Mouse (Mus musculus): ENCODE data around the gene Sesn1. TPM values are rescaled to one million over a fixed set of nuclear protein-coding genes. Genes with fewer than 3 reads are reported as not detected.

Sesn1 gene
- 33.9 and 35.4 TPM in 2 replicates for polyA plus RNA-seq (2015; fragmentation: Nextera tagmentation; extraction: Ambion mirVana)

DNA sequence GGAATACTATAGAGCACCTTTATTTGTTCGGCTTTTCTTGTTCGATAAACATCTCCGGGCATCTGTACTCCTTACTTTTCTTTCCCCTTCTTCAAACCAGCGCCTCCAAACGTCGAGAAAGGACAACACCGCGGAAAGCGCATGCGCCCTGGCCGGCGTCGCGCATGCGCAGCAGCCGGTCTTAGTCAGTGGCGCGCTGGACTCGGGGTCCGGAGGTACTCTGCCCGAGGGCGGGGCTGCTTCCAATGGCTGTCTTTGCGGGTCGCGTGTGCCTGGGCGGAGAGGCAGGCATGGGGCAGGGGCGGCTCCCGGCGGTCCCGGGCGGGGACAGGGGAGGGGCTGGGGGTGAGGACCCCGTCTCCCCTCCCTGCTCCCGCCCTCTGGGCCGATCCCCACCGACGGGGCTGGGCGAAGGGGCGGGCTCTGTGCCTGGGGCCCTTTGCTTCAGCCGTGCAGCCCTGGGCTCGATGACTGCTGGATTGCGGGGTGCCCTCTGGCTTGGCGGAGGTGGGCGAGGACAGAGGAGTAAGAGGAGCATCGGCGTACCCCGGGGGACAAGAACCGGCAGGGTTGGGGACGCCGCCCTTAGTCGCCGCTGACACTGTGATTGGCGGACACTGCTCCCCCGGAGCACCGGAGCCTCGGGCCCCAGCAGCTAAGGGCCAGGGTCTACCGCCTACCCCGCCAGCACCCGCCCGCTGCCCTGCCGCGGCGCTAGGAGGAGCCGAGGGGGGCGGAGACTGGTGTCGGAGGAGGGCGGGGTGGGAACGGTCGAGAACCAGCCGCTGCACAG lies at the start of gene Sesn1, which contains the start of gene Cep57l1:
Sesn1 (plus strand) TSS at position 165 of the 793 bp plus-strand sequence.
Cep57l1 (minus strand) TSS at position 101 of the 793 bp plus-strand sequence.
- H3K27me3 ChIP-seq (replicated peaks): no peaks in the 10 kb centered on the region
- peak within 1 kb of the TSS; percentile 80 for H3K4me2 ChIP-seq
- no peaks in the 10 kb centered on the region for H3K36me3 ChIP-seq (replicated peaks)
- peaks cover 40% of the 10 kb centered on the region for H3K4me1 ChIP-seq
- WGBS: under 1% methylated on average over 68 of the region's 69 CpGs
- no peaks in the 10 kb centered on the region for H3K9me3 ChIP-seq
- H3K4me3 ChIP-seq: peak within 1 kb of the TSS; percentile 97
- H3K27ac ChIP-seq: peak within 1 kb of the TSS; percentile 97
- ATAC-seq (replicated peaks): peak; percentile 96
- peak within 1 kb of the TSS; percentile 92 for H3K9ac ChIP-seq

DNA sequence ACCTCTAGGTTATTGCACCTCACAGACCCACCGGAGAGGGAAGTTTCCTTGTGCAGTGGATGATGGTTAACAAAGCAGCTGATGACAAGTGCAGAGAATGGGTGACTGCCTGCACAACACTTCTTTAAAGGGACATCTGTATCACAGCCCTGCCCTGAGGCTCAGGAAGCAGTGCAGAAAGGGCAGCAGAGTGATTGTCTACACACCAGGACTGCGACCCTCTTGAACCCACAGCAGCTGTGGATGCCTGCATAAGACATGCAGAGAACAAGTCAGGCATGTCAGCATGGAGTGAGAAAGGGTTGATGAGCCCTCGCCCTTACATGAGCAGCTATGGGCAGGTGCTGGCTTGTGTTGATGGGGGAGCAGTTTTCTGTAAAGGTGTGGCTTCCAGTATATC lies 48.9 kb upstream of the Sesn1 start:
- WGBS: 81% methylated on average over 3 of the region's 3 CpGs
- no peak for ATAC-seq (replicated peaks)
- H3K27me3 ChIP-seq (replicated peaks): no peaks in the 10 kb centered on the region
- no peaks in the 10 kb centered on the region for H3K36me3 ChIP-seq (replicated peaks)
- no peak overlapping the region for H3K4me3 ChIP-seq
- no peak overlapping the region for H3K27ac ChIP-seq
- H3K9me3 ChIP-seq: no peaks in the 10 kb centered on the region
- H3K4me2 ChIP-seq: no peak overlapping the region
- no peaks in the 10 kb centered on the region for H3K4me1 ChIP-seq
- no peak overlapping the region for H3K9ac ChIP-seq

DNA sequence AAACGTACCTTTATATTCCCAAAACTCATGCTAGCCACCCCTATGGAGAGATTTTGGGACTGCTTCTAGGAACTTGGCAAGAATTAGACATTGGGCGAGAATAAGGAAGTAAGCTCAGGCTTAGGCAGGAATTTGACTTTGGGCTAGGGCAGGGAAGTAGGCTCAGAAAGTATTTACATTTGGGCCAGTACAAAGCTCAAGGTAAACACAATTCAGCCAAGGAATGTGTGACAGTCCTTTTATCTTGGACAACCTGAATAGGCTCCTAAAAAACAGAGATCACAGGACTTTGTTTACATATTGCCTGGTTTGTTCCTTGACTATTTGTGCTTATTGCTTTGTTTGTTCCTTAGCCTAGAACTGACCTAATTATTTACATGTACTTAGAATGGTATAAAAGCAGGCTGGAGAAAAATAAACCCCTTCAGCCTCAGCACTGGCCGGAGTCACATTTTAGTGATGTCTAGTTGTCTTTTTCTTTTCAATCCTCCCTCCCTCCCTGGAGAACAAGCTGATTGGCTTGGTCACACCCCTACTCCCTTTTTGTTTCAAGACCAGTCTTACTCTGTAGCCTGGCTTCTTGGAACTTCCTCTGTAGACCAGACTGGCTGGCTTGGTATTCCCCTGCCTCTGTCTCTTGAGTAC lies 45.9 kb upstream of the Sesn1 start:
- no peak overlapping the region for H3K4me3 ChIP-seq
- H3K4me2 ChIP-seq: no peak overlapping the region
- H3K9ac ChIP-seq: no peak overlapping the region
- no peaks in the 10 kb centered on the region for H3K36me3 ChIP-seq (replicated peaks)
- H3K9me3 ChIP-seq: no peaks in the 10 kb centered on the region
- no peaks in the 10 kb centered on the region for H3K27me3 ChIP-seq (replicated peaks)
- H3K27ac ChIP-seq: no peak overlapping the region
- WGBS: 76% methylated on average over 3 of the region's 3 CpGs
- ATAC-seq (replicated peaks): no peak
- no peaks in the 10 kb centered on the region for H3K4me1 ChIP-seq

DNA sequence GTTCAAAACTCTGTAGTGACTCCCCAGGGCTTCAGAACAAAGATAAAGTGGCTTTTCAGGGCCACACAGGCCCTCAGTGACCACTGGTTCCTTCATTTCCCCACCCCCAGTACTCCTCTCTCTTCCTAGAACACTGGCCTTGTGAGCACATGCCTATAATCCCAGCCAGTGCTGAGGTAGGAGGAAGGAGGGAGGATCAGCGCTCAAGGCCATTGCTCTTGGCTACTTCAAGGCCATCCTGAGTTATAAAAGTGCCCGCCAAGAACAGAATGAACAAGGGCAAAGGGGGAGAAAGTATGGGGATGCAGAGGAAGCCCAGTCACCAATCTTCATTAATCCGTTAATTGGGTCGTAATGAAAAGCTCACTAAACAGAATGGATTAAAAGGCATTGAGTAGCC lies 44.1 kb upstream of the Sesn1 start:
- H3K27me3 ChIP-seq (replicated peaks): no peaks in the 10 kb centered on the region
- H3K4me3 ChIP-seq: no peak overlapping the region
- no peaks in the 10 kb centered on the region for H3K36me3 ChIP-seq (replicated peaks)
- no peaks in the 10 kb centered on the region for H3K9me3 ChIP-seq
- no peak overlapping the region for H3K4me2 ChIP-seq
- WGBS: 96% methylated on average over 4 of the region's 4 CpGs
- no peak for ATAC-seq (replicated peaks)
- H3K4me1 ChIP-seq: no peaks in the 10 kb centered on the region
- no peak overlapping the region for H3K27ac ChIP-seq
- no peak overlapping the region for H3K9ac ChIP-seq

DNA sequence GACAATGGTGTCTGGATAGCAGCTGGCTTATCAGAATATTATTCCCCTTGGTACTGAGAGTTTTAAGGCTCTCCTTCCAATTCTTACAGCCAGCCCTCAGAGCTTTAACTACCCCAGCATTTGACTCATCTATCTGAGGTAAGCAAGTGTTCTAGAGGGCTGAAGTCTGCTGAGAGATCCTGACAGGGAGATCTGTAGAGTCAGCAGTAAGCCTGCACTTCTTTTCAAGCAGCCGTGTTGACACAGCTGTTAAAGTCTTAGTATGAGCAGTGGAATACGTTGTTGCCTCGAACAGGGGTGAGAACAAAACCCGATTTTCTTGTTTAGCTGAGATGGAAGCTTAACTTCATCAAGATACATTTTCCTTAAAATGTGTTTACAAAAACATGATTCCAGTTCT lies 43.5 kb upstream of the Sesn1 start:
- no peak overlapping the region for H3K4me2 ChIP-seq
- no peaks in the 10 kb centered on the region for H3K36me3 ChIP-seq (replicated peaks)
- H3K9me3 ChIP-seq: no peaks in the 10 kb centered on the region
- H3K27me3 ChIP-seq (replicated peaks): no peaks in the 10 kb centered on the region
- no peak for ATAC-seq (replicated peaks)
- no peak overlapping the region for H3K9ac ChIP-seq
- WGBS: 67% methylated on average over 4 of the region's 4 CpGs
- no peaks in the 10 kb centered on the region for H3K4me1 ChIP-seq
- H3K27ac ChIP-seq: no peak overlapping the region
- no peak overlapping the region for H3K4me3 ChIP-seq

DNA sequence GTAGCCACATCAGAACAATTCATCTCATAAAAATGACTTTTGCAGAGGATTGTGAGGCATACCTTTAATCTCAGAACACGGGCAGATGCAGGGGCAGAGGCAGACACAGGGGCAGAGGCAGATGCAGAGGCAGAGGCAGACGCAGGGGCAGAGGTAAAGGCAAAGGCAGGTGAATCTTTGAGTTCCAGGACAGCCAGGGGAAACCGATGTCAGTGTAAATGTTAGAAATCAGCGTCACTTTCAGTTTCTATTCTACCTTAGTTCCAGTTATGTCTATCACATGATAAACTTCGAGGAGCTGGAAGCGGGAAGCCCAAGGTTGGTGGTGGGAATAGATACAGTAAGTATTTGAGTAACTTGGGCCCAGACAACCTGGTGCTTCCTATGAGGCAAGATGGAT lies 42.5 kb upstream of the Sesn1 start:
- no peak for ATAC-seq (replicated peaks)
- H3K9me3 ChIP-seq: no peaks in the 10 kb centered on the region
- H3K27ac ChIP-seq: no peak overlapping the region
- H3K36me3 ChIP-seq (replicated peaks): no peaks in the 10 kb centered on the region
- no peak overlapping the region for H3K4me3 ChIP-seq
- 91% methylated on average over 6 of the region's 6 CpGs for WGBS
- H3K9ac ChIP-seq: no peak overlapping the region
- H3K4me2 ChIP-seq: no peak overlapping the region
- H3K4me1 ChIP-seq: no peaks in the 10 kb centered on the region
- H3K27me3 ChIP-seq (replicated peaks): no peaks in the 10 kb centered on the region

DNA sequence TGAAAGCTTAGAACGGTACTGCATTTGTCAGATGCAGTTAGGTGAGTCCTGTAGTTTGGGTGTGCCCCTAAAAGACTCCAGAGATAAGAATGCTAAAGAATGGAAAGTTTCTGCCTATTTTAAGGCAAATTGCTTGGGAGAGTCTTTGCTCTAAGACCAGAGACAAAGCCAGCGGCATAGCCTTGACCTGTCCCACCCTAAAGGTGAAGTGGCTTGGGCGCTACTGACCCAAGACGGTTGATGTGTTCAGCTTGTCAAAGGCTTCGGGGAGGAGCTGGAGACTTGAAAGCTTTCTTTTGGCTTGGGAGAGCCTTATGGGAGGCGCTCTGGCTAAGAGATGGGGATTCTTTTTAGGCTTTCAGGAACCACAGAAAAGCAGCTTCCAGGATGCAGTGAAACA lies 17.4 kb upstream of the Sesn1 start:
- H3K27me3 ChIP-seq (replicated peaks): no peaks in the 10 kb centered on the region
- no peaks in the 10 kb centered on the region for H3K9me3 ChIP-seq
- H3K36me3 ChIP-seq (replicated peaks): peaks cover 6% of the 10 kb centered on the region; the same call in 1 of the 2 replicates
- WGBS: 90% methylated on average over 6 of the region's 6 CpGs
- ATAC-seq (replicated peaks): no peak
- H3K4me2 ChIP-seq: no peak overlapping the region
- no peak overlapping the region for H3K4me3 ChIP-seq
- no peaks in the 10 kb centered on the region for H3K4me1 ChIP-seq
- H3K27ac ChIP-seq: no peak overlapping the region
- no peak overlapping the region for H3K9ac ChIP-seq

DNA sequence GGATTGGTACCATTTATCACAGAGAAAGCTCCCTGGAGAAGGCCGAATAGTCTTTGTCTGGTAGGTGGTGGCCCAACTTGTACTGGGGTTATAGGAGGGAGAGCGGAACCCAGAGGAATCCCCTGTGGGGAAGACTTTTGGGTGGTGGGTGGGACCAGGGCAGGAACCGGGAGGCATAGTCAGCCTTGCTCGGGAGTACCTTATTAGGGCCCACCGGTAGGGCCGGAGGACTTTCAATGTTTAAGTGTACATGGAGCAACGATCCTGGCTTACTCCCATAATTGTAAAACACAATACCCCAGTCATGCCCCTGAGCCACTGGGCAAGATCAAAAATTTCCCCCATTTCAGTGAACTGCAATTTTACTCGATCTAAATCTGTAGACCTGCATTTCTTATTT lies 12.5 kb upstream of the Sesn1 start:
- Histone ChIP-seq H3K4me1 (no peaks in the 10 kb centered on the region), H3K27ac (no peak overlapping the region), H3K9me3 (peaks cover 4% of the 10 kb centered on the region; the same call in 1 of the 2 replicates), H3K9ac (no peak overlapping the region), H3K36me3 (replicated peaks) (peaks cover 43% of the 10 kb centered on the region; the same call in 1 of the 2 replicates), H3K4me3 (no peak overlapping the region), H3K27me3 (replicated peaks) (no peaks in the 10 kb centered on the region), H3K4me2 (no peak overlapping the region)
- WGBS: 96% methylated on average over 8 of the region's 8 CpGs
- ATAC-seq (replicated peaks): no peak

DNA sequence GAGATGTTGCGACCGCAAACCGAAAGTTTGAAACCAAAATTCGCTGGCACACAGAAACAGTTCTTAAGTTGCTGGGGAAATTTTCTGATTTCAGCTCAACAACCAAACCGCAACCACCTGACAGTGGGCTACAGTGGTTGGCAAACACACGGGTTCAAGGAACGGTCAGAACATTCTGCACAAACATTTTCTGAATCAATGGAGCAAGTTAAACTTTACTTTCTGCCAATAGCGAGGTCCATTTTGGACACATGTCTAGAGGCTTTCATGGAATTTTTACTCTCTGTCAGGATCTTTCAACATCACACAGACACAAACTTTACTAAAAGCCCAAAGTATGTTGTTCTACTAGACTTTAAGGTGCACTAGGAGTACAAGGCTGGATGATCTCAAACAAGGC lies 6.3 kb upstream of the Sesn1 start:
- Histone ChIP-seq H3K9me3 (peaks cover 12% of the 10 kb centered on the region), H3K27ac (no peak overlapping the region), H3K4me3 (no peak overlapping the region), H3K27me3 (replicated peaks) (no peaks in the 10 kb centered on the region), H3K4me2 (no peak overlapping the region), H3K36me3 (replicated peaks) (peaks cover 31% of the 10 kb centered on the region; the same call in 1 of the 2 replicates), H3K4me1 (no peaks in the 10 kb centered on the region), H3K9ac (no peak overlapping the region)
- WGBS: 99% methylated on average over 8 of the region's 8 CpGs
- no peak for ATAC-seq (replicated peaks)

DNA sequence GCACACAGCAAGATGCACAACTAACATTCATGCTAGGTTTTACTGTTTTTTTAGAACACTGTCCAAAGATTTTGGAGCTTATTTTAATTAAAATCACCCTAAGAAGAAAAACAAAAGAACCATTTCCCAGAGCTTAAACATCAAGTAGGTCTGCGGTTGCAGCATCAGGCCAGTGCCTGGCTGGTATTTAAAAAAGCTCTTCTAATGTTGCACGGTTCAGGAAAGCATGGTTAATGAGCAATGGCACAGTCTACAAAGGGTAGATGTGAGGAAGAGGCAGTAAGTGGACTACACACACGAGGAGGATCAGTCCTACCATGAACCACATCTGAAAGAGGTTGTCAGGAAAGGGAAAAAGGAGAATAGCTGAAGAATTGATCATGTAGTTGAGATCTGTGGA lies 5.0 kb upstream of the Sesn1 start:
- Histone ChIP-seq H3K4me3 (no peak overlapping the region), H3K9ac (no peak overlapping the region), H3K36me3 (replicated peaks) (peaks cover 24% of the 10 kb centered on the region; the same call in 1 of the 2 replicates), H3K9me3 (peaks cover 8% of the 10 kb centered on the region), H3K27me3 (replicated peaks) (no peaks in the 10 kb centered on the region), H3K4me1 (peaks cover 3% of the 10 kb centered on the region), H3K27ac (no peak overlapping the region), H3K4me2 (no peak overlapping the region)
- WGBS: 94% methylated on average over 3 of the region's 3 CpGs
- ATAC-seq (replicated peaks): no peak

DNA sequence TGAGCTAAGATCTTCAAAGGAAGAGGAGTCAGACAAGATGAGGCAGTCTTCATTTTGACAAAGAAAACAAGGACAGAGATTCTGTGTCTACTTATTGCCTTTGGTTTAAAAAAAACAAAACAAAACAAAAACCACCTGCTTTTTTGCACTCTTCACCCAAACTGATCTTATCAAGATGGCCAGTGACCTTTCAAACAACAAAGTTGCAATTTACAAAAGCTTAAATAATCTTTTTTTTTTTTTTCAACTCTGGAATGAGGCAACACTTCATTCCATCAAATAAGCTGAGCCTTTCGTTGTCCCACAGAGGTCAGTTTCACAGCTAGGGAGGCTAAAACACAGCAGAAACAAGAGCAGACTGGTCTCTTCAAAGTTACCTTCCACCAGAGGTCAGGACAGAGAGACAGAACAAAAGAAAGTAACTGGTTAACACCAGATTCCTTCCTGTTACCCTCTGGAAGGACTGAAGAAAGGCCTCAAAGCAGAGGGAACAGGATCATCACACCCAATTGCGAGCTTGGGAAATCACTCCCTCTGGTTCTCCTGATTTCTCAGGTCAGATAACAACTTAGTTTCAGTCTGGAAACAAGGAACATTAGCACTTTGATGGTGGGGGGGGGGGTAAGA lies 3.9 kb upstream of the Sesn1 start:
- Histone ChIP-seq H3K9ac (no peak overlapping the region), H3K4me3 (no peak overlapping the region), H3K4me2 (no peak overlapping the region), H3K27me3 (replicated peaks) (no peaks in the 10 kb centered on the region), H3K9me3 (peaks cover 8% of the 10 kb centered on the region; the same call in 1 of the 2 replicates), H3K27ac (no peak overlapping the region), H3K4me1 (peaks cover 3% of the 10 kb centered on the region), H3K36me3 (replicated peaks) (0 out of 2 replicates have a peak, but pooled peaks cover 14% of the 10 kb centered on the region)
- WGBS: 94% methylated on average over 2 of the region's 2 CpGs
- no peak for ATAC-seq (replicated peaks)

DNA sequence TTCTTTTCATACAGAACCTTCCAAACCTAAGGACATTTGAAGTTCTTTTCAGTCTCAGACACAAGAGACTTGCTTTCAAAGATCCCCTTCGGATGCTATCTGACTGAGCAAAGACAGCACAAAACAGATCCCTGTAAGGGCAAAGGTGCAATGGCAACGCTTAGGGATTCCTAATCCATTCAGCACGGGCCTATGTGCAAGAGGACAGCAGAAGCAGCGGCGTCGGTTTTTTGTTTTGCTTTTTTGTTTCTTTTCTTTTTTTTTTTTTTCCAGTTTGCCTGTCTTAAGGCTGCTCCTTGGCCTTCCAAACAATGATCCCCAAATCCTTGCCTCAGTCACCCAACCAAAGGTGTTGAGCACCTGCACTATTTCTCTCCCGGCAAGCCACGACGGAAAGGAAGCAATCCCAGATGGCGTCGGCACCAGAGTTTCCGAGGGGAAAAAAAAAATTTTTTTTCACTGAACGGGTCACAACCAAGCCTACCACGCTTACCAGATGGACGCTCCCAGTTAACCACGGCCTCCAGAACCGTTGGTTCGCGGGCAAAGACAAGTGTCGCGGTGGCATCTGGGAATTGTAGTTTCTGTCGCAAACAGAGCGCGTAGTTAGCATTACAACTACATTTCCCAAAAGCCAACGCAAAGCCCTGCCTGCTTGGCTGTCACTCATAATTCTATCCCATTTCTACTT lies 510 bp upstream of the Sesn1 start:
- peak overlapping the region; percentile 97 for H3K27ac ChIP-seq
- ATAC-seq (replicated peaks): peak; percentile 91
- 1% methylated on average over 25 of the region's 25 CpGs for WGBS
- H3K4me2 ChIP-seq: peak overlapping the region; percentile 80
- H3K9ac ChIP-seq: peak overlapping the region; percentile 92
- H3K4me1 ChIP-seq: peaks cover 34% of the 10 kb centered on the region
- H3K36me3 ChIP-seq (replicated peaks): no peaks in the 10 kb centered on the region
- H3K4me3 ChIP-seq: peak overlapping the region; percentile 97
- no peaks in the 10 kb centered on the region for H3K27me3 ChIP-seq (replicated peaks)
- no peaks in the 10 kb centered on the region for H3K9me3 ChIP-seq
